In the genomic region with DNA sequence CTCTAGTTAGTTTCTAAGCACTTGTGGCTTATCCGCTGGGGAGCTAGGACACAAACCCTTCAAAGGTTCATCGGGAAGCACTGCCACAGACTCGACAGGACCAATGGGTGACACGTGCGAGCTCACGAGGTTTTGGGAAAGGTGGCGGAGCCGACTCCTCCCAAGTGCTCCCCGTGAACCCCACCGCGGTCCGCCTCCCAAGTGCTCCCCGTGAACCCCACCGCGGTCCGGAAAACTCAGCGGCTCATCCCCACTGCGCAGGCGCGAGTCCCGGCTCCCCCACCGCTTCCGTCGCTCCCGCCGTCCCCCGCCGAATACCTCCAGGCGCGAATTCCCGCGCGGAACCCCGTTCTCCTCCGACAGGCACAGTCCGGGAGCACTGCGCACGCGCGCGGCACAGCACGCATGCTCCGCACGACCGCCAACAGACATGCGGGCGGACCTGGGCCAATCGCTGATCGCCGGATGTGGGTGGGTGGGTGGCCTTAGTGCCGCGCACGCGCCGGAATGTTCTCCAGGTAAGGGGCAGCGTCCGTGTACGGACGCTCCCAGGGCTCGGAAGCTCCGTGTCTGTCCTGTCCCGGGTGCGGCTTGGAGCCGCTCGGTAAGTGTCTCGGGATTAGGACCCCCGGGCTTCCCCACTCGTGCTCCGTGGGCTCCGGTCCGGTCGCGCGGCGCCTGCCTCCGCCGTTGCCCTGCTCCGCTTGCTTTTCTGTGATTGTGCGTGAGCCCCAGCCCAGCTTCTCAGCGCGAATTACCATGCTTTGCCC, we compare ENCODE assay signal across 8 mouse cellular contexts. TPM values are rescaled to one million over a fixed set of nuclear protein-coding genes. Genes with fewer than 3 reads are reported as not detected.
A peak's percentile ranks its signal among the peaks of the same experiment; 100 is the strongest.
DNase-seq lines count a peak whose midpoint lies in the region; ATAC-seq and TF ChIP-seq lines count a peak whose summit lies in the region.

A gene (minus strand): TSS at position 403 of the 770 bp plus-strand sequence.
A gene (plus strand): TSS at position 488 of the 770 bp plus-strand sequence.

- peaks cover 58% of the 10 kb centered on the region for H3K36me3 ChIP-seq in heart, embryonic 12.5 days
- peaks cover 27% of the 10 kb centered on the region for H3K36me3 ChIP-seq in kidney, postnatal 0 days (ENCODE audit: insufficient read depth, low read length)
- H3K36me3 ChIP-seq in liver, embryonic 11.5 days (ENCODE audit: control insufficient read depth, insufficient read depth, low read length), result peaks cover 31% of the 10 kb centered on the region; the same call in 1 of the 2 replicates
- H3K36me3 ChIP-seq in stomach, embryonic 14.5 days (ENCODE audit: control insufficient read depth, insufficient read depth, low read length), result peaks cover 36% of the 10 kb centered on the region

- peak; percentile 96 for DNase-seq in CD4-positive helper T cell, adult 2 months (ENCODE audit: low read depth, low spot score)
- peak; percentile 94 for DNase-seq in brain, embryonic 18.5 days (ENCODE audit: low read depth, low spot score)
- DNase-seq in kidney, postnatal 0 days (ENCODE audit: low spot score), result peak; percentile 96
- DNase-seq in liver, embryonic 11.5 days (ENCODE audit: low spot score), result peak; percentile 99
- peak; percentile 96 for DNase-seq in naive thymus-derived CD4-positive, alpha-beta T cell, adult 2 months (ENCODE audit: low read depth)

- H3K4me1 ChIP-seq in heart, embryonic 12.5 days (replicated peaks), result peaks cover 7% of the 10 kb centered on the region
- H3K4me1 ChIP-seq in kidney, postnatal 0 days (replicated peaks; ENCODE audit: insufficient read depth, low read length), result peaks cover 7% of the 10 kb centered on the region
- H3K4me1 ChIP-seq in liver, embryonic 11.5 days (replicated peaks; ENCODE audit: control insufficient read depth, insufficient read depth, low read length), result peaks cover 4% of the 10 kb centered on the region; the same call in 1 of the 2 replicates
- H3K4me1 ChIP-seq in stomach, embryonic 14.5 days (ENCODE audit: control insufficient read depth, insufficient read depth, low read length), result no peaks in the 10 kb centered on the region

- H3K27me3 ChIP-seq in heart, embryonic 12.5 days (replicated peaks), result no peaks in the 10 kb centered on the region
- H3K27me3 ChIP-seq in kidney, postnatal 0 days (ENCODE audit: insufficient read depth, low read length), result no peaks in the 10 kb centered on the region
- no peaks in the 10 kb centered on the region for H3K27me3 ChIP-seq in liver, embryonic 11.5 days (replicated peaks; ENCODE audit: control insufficient read depth, insufficient read depth, low read length)
- no peaks in the 10 kb centered on the region for H3K27me3 ChIP-seq in stomach, embryonic 14.5 days (ENCODE audit: control insufficient read depth, insufficient read depth, low read length)

- peak within 1 kb of the TSS; percentile 76 for H3K27ac ChIP-seq in heart, embryonic 12.5 days (ENCODE audit: poor library complexity, severe bottlenecking)
- peak within 1 kb of the TSS; percentile 87 for H3K27ac ChIP-seq in kidney, postnatal 0 days
- peak within 1 kb of the TSS; percentile 84 for H3K27ac ChIP-seq in liver, embryonic 11.5 days (ENCODE audit: low read depth, low read length)
- peak within 1 kb of the TSS; percentile 78 for H3K27ac ChIP-seq in stomach, embryonic 14.5 days (ENCODE audit: low read length)

- under 1% methylated on average over 81 of the region's 81 CpGs for WGBS in heart, embryonic 12.5 days
- WGBS in kidney, postnatal 0 days, result under 1% methylated on average over 80 of the region's 81 CpGs
- WGBS in liver, embryonic 11.5 days, result under 1% methylated on average over 79 of the region's 81 CpGs
- under 1% methylated on average over 81 of the region's 81 CpGs for WGBS in stomach, embryonic 14.5 days

- ATAC-seq in erythroid progenitor cell, adult 5-6 weeks (replicated peaks; ENCODE audit: low FRiP score, poor library complexity, severe bottlenecking), result peak; percentile 85
- peak; percentile 100 for ATAC-seq in heart, embryonic 12.5 days (ENCODE audit: insufficient number of reproducible peaks, low FRiP score)
- ATAC-seq in kidney, postnatal 0 days (replicated peaks; ENCODE audit: low FRiP score, low read depth), result peak; percentile 100
- peak; percentile 99 for ATAC-seq in liver, embryonic 11.5 days (replicated peaks; ENCODE audit: low FRiP score)
- peak; percentile 99 for ATAC-seq in stomach, embryonic 14.5 days (ENCODE audit: insufficient number of reproducible peaks, insufficient read depth, low FRiP score, low read depth)

- TF ChIP-seq CTCF in kidney, postnatal 0 days (IDR thresholded peaks at IDR 0.05; ENCODE audit: low read depth), result no peak

- peak within 1 kb of the TSS; percentile 97 for H3K4me2 ChIP-seq in heart, embryonic 12.5 days
- H3K4me2 ChIP-seq in kidney, postnatal 0 days (ENCODE audit: low read length), result peak within 1 kb of the TSS; percentile 94
- peak within 1 kb of the TSS; percentile 90 for H3K4me2 ChIP-seq in liver, embryonic 11.5 days
- peak within 1 kb of the TSS; percentile 79 for H3K4me2 ChIP-seq in stomach, embryonic 14.5 days (replicated peaks; ENCODE audit: low read depth, low read length)

- H3K9ac ChIP-seq in heart, embryonic 12.5 days, result peak within 1 kb of the TSS; percentile 92
- H3K9ac ChIP-seq in kidney, postnatal 0 days (ENCODE audit: low read depth, low read length), result peak within 1 kb of the TSS; percentile 86
- peak within 1 kb of the TSS; percentile 84 for H3K9ac ChIP-seq in liver, embryonic 11.5 days (ENCODE audit: low read depth, low read length)
- H3K9ac ChIP-seq in stomach, embryonic 14.5 days (replicated peaks; ENCODE audit: low read depth, low read length), result peak within 1 kb of the TSS; percentile 79

- H3K4me3 ChIP-seq in heart, embryonic 12.5 days, result peak within 1 kb of the TSS; percentile 97
- H3K4me3 ChIP-seq in kidney, postnatal 0 days (replicated peaks; ENCODE audit: low read depth, low read length), result peak within 1 kb of the TSS; percentile 82
- peak within 1 kb of the TSS; percentile 88 for H3K4me3 ChIP-seq in liver, embryonic 11.5 days (ENCODE audit: low read depth, low read length)
- H3K4me3 ChIP-seq in stomach, embryonic 14.5 days (ENCODE audit: low read depth, low read length), result peak within 1 kb of the TSS; percentile 80

- H3K9me3 ChIP-seq in heart, embryonic 12.5 days (replicated peaks), result no peaks in the 10 kb centered on the region
- no peaks in the 10 kb centered on the region for H3K9me3 ChIP-seq in kidney, postnatal 0 days (replicated peaks; ENCODE audit: low read length)
- H3K9me3 ChIP-seq in liver, embryonic 11.5 days (ENCODE audit: control insufficient read depth, low read length), result no peaks in the 10 kb centered on the region
- no peaks in the 10 kb centered on the region for H3K9me3 ChIP-seq in stomach, embryonic 14.5 days (ENCODE audit: control insufficient read depth, low read depth, low read length)

RNA-seq across cellular contexts. Expression of the first gene that starts in this region (rescaled TPM):
- total RNA-seq in erythroid progenitor cell, adult 5-6 weeks (2015; ENCODE audit: low replicate concordance), result 2.9 and 7.9 TPM in 2 replicates
- 8.2 and 8.6 TPM in 2 replicates for total RNA-seq in erythroid progenitor cell, adult 5-6 weeks (2017; ENCODE audit: low replicate concordance)
- 27.2 and 28.0 TPM in 2 replicates for polyA plus RNA-seq in heart, embryonic 12.5 days (2016; fragmentation: Nextera tagmentation; extraction: Ambion mirVana)
- 12.0 and 13.9 TPM in 2 replicates for polyA plus RNA-seq in kidney, postnatal 0 days (2015; fragmentation: Nextera tagmentation; extraction: Ambion mirVana)
- 32.4 and 37.3 TPM in 2 replicates for polyA plus RNA-seq in liver, embryonic 11.5 days (2014; fragmentation: Nextera tagmentation; extraction: Ambion mirVana)
- 17.9 and 19.1 TPM in 2 replicates for polyA plus RNA-seq in stomach, embryonic 14.5 days (2014; fragmentation: Nextera tagmentation; extraction: Ambion mirVana)

RNA-seq across cellular contexts. Expression of the second gene that starts in this region (rescaled TPM):
- total RNA-seq in erythroid progenitor cell, adult 5-6 weeks (2015; ENCODE audit: low replicate concordance), result 7.9 and 24.7 TPM in 2 replicates
- 4.6 TPM in 1 of 2 replicates, not detected in the other for total RNA-seq in erythroid progenitor cell, adult 5-6 weeks (2017; ENCODE audit: low replicate concordance)
- polyA plus RNA-seq in heart, embryonic 12.5 days (2016; fragmentation: Nextera tagmentation; extraction: Ambion mirVana), result 20.9 and 22.1 TPM in 2 replicates
- 28.3 and 28.4 TPM in 2 replicates for polyA plus RNA-seq in kidney, postnatal 0 days (2015; fragmentation: Nextera tagmentation; extraction: Ambion mirVana)
- polyA plus RNA-seq in liver, embryonic 11.5 days (2014; fragmentation: Nextera tagmentation; extraction: Ambion mirVana), result 34.9 and 36.5 TPM in 2 replicates
- 33.2 and 33.3 TPM in 2 replicates for polyA plus RNA-seq in stomach, embryonic 14.5 days (2014; fragmentation: Nextera tagmentation; extraction: Ambion mirVana)

Comparison
In these comparisons a context has a peak if more than half of its experiments do, and no peak if none do; other contexts are left out.
1. Peak in every context shown above with its lines: DNase-seq, ATAC-seq, H3K4me3 ChIP-seq and H3K27ac ChIP-seq.